Mouse (Mus musculus) R1 (cell line): ENCODE results near the gene Tnfaip6.

Experiments used
- DNase-seq: peaks from one replicate; pipeline ENCODE4 v3.0.0-alpha.2; 2018; ENCODE audit warnings: low read depth, low spot score

Gene Tnfaip6

DNA sequence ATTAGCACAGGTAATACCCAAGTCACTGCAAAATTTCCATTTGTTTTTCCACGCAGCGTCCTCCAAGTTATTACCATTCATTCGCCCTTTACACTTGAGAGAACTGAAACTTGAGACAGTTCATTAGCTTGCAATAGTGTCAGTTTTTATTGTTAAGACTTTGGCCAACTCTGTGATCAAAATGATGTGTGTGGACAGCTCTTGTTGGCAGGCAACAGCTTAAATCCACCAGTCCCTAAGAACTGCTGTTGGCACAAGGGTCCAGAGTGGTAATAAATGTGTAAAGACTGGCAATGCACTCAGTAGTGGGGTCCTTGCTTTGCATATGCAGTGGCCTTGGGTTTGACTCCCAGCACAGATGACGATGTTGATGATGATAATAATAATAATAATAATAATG is 14.5 kb downstream of the Tnfaip6 start:
- DNase-seq: no peak

DNA sequence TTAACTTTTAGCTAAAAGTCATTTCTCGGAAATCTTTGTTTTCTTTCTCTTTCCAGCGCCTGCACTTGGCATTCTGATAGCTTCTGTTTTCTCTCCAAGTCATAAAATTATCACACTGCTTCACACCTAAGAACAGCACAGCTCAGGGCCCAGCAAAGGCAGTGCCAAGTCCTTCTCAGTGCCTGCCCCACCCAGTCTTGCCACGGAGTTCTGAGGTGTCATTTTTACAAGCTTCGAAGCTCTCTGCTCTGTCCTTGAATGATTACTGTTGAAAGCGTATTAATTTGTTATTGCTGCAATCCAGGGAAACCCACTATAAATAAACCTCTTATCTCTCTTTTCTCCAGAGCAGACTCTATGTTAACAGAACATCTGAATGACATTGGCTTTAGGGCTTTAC is 15.7 kb downstream of the Tnfaip6 start:
- no peak for DNase-seq

DNA sequence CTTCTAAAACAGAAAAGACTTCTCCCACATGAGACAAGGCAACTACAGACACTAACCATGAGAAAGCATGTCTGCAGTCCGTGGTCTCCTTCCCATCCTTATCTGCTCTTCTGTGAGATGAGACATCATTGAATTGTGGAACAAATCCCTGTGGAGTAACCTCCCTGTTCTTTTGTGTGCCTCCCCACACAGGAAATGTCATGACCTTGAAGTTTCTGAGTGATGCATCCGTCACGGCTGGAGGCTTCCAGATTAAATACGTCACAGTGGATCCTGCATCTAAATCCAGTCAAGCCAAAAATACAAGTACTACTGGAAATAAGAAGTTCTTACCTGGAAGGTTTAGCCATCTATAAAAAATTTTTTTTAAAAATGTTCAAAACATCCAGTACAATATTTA is 17.8 kb downstream of the Tnfaip6 start:
- peak; percentile 91 for DNase-seq

DNA sequence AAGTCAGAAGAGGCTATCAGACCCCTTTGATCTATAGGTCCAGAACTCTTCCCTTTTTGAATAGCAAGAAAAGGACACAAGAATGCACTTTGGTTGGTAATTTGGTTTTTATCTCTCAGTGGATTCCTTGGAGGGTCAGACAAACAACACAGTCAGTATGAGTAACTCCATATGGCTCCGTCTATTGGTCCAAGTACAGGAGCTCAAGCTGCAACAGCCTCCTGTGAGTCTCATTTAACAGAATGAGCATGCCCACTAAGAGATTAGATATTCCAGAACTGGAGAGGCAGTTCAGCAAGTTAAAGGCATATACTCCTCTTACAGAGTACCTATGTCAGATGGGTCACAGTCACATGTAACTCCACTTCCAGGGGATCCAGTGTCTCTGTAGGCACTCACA is 19.3 kb downstream of the Tnfaip6 start:
- DNase-seq: no peak

DNA sequence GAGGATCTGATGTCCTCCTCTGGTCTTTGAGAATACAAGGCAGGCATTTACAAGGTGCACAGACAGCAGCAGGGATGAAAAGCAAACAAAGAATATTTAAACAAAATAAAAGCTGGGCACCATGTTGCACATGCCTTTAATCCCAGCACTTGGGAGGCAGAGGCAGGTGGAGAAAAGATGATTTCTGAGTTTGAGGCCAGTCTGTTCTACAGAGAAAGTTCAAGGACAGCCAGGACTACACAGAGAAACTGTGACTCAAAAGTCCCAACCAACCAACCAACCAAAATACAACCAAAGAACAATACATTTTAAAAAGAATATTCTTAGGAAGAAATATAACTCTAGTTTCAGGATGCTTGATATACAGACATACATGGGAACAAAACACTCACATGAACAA is 19.9 kb downstream of the Tnfaip6 start:
- DNase-seq: no peak

DNA sequence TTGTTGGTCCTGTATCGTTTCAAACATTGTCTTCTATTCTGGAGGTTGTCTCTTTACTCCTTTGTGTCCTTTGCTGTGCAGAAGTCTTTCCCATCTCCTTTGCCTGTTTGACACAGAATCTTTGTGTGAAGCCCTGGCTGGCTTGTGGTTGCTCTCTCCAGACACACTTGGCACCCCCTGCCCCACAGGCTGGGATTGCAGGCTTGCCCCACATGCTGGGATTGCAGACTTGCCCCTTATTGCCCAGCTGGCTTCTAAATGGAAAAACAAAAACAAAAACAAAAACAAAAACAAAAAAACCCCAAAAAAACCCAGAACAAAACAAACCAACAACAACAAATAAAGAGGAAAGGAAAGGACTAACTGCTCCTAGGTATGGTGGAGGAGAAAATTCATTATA is 30.8 kb downstream of the Tnfaip6 start:
- no peak for DNase-seq

DNA sequence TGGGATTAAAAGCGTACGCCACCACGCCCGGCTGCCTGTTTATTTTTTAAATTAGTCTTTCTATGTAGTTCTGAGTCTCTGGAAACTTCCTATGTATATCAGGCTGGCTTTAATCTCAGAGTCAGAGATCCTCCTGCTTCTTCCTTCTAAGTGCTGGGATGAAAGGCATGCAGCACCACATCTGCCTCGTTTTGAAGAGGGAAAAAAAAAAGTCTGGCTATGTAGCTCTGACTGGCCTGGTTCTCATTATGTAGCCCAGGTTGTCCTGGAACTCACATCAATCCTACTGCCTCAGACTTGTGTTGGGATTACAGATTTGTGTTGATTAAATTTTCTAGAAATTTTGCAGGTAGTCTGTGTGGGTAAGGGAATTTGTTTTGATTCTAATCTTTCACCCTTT is 33.0 kb downstream of the Tnfaip6 start:
- peak; percentile 78 for DNase-seq

DNA sequence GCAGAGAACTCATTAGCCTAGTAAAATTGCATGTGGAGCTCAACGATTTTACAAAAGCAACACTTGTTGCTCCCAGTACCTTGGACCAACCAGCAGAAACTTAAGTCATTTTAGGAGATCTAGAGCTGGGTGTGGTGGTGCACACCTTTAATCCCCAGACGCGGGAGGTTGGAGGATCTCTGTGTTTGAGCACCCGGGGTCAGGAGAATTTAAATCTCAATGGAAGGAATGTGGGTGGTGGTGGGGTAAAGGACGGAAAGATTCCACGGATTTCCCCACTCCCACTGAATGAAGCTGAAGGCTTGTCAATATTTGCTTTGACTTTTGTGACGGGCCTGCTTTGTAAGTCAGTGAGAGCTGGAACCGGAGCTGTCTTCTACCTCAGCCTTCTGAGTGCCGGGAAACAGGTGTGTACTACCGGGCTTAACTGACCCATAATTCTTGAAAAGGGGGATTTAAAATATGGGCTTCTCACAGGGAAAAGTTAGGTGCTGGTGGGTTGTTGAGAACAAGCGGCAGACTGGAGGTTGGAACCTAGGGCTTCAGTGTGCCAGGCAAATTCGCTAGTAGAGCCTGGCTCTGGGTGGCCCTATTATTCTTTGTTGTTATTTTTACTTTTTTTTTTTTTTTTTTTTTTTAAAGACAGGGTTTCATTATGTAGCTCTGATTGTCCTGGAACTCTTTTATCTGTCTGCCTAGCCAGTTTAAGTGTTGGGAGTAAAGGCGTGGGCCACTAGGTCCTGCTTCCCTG is 33.6 kb downstream of the Tnfaip6 start:
- DNase-seq: peak; percentile 99

DNA sequence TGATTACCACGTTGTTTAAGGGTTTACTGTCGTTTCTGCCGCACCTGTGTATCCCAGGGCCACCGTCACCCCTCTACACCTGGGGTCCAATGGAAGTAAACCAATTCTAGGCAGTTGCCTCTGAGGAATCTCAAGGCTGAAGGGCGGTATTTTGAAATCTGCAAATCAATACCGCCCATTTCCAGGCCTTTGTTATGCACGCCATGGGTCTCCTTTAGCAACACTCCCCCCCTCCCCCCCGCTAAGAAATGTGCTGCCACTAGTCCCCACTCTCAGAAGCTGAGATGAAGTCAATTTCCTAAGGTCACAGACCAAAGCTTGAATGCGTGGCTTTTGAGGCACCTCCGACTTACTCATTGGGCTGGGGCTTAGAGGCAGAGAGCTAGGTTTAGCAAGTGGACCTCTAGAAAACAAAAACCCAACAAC is 34.3 kb downstream of the Tnfaip6 start:
- DNase-seq: peak; percentile 99

DNA sequence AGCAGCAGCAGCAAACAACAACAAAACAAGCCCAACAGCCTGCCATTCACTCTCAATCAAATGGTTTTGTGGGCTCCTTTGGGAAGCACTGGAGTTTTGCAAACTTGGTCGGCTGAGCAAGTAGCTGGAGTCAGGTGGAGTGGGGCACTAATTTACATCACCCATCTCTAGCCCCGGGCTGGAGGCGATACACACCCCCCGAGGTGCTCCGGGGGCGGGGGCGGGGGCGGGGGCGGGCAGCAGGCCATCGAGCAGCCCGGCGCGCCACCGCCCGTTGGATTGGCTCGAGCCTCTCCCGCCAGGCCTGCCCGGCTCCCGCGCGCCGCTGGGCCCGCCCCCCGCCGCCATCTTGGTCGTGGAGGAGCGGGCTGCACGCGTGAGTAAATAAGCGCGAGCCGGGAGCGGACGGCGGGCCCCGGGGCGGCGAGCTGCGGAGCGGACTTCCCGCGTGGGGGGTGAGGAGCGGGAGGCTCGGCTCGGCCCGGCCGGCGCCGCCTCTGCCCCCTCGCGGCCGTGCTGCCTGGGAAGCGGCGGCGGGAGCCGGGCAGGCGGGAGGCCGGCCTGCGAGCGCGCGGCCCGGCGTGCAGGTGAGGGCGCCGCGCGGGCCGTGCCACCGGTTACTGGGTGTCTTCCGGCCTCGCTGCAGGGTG is 34.8 kb downstream of the Tnfaip6 start, which contains the start of gene Rif1:
TSS of gene Rif1 (plus strand) at position 342 of the 650 bp plus-strand sequence.
- no peak for DNase-seq

DNA sequence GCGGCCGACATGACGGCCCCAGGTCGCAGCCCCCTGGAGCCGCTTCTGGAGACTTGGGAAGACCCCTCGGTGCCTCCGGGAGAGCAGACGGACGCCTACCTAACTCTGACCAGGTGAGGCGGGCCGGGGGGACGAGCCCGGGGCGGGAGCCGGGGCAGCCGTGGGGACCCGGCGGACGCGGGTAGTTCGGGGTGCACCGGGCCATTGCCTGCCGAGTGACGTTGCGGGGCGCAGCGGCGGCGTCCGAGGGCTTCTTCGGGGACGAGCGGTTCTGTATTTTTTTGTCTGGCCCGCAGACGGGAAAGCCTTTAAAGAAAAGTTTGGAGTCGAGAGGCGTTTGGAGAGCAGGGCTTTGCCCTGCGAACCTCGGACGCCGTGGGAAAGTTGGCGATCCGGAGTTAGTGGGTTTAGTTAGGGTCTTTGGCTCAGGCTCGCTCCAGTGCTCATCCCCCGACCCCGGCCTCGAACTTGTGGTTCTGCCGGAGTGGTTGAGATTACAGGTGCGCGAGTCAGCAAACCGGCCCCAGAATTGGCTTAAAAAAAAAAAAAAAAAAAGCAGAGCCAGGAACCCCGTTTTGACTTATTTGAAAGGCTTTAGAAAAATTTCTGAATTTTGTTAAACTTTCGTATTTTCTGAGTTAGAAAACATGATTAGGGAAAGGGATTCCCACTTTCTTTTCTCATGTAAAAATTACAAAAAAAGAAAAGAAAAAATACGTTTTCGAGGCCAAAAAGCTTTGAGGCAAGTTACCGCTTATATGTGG is 35.5 kb downstream of the Tnfaip6 start:
- peak; percentile 47 for DNase-seq

DNA sequence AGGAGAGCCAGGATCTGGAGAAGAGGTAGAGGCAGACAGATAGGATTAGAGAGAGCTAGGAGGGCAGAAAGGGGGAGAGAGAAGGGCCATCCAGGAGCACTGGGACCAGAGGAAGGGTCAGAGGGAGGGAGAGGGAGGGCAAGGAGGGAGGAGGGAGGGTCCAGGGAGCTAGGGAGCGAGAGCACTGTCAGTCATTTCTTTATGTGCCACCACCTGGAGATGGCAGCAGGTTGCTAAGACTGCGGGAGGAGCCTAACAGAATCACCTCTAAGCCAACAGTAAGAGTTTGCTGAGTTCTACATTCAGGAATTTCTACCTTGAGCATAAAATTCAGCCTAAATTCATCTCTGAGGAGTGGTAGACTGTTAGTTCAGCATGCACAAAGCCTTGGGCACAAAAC is 40.9 kb downstream of the Tnfaip6 start:
- DNase-seq: peak; percentile 35

DNA sequence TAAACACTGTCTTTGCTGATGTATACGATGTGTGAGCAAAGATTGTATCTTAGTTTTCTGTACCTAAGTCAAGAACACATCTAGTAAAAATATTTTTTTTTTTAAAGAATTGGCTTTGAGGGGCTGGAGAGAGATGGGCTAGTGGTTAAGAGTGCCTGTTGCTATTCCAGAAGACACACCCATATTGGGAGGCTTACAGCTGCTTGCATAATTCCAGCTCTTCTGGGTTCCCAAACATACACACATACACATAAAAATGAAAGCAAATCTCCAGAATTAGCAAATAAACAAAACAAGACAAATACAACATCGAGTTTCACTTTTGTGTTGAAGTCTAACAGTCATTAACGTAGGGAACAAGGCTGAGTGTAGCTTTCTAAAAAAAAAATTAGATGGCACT is 46.2 kb downstream of the Tnfaip6 start:
- DNase-seq: no peak

DNA sequence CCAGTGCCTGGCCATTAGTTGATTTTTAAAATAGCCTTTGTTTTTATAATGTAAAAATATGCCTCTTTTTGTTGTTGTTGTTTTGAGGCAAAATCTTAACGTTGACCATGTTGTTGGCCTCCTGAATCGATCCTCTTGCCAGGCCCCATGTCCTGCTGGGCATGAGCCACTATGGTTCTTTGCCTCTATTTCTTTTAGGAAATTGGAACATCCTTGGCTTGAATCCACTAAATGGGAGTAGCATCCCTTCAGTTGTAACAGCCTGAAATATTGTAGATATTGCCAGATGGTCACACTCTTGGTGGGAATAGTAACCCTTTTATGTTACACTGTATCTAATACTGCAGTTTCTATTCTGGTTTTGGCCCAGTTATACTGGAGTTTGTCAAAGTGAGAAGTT is 46.8 kb downstream of the Tnfaip6 start:
- DNase-seq: no peak
